Mouse (Mus musculus) cerebellum, adult 2 months (tissue): Measurements from ENCODE around the gene Ebna1bp2. TPM values are rescaled to one million over a fixed set of nuclear protein-coding genes. Genes with fewer than 3 reads are reported as not detected.

Source experiments
- DNase-seq, 2 experiments: peaks; one replicate each; pipeline ENCODE4 v3.0.0; 2021
- H3K27ac ChIP-seq: fragments of 200-500 bp; 2 replicates; pipeline ENCODE4 v1.5.1; 2012; ENCODE audit warnings: low read length, control low read depth, inconsistent platforms; ENCODE audit not compliant: insufficient read depth
- H3K27me3 ChIP-seq: fragments of 200-500 bp; 2 replicates; pipeline ENCODE4 v1.6.1; 2012; ENCODE audit warnings: inconsistent platforms, mild to moderate bottlenecking, low read length, moderate library complexity; ENCODE audit not compliant: control insufficient read depth, insufficient read depth
- H3K4me1 ChIP-seq: fragments of 200-500 bp; 2 replicates; pipeline ENCODE4 v1.6.1; 2011; ENCODE audit warnings: low read length; ENCODE audit not compliant: control insufficient read depth, insufficient read depth
- H3K4me3 ChIP-seq: fragments of 200-500 bp; replicated peaks from 2 replicates; pipeline ENCODE3; 2011; ENCODE audit warnings: mild to moderate bottlenecking, low read depth, low read length, control low read depth; ENCODE audit not compliant: insufficient read depth
- CTCF ChIP-seq: fragments of 200-500 bp; IDR thresholded peaks from 2 replicates; pipeline ENCODE4 v1.5.1; 2011; ENCODE audit warnings: low read depth, mild to moderate bottlenecking, control low read depth, low read length, moderate library complexity, borderline replicate concordance; ENCODE audit not compliant: insufficient read depth
- POLR2A ChIP-seq: fragments of 200-500 bp; IDR thresholded peaks from 2 replicates; pipeline ENCODE4 v1.6.1; 2011; ENCODE audit warnings: low read length, control low read depth, borderline replicate concordance; ENCODE audit not compliant: insufficient read depth
- polyA plus RNA-seq: library from polyadenylated mRNA; depleted of rRNA; stranded (reverse); fragments of >200 nt; gene quantifications from 2 replicates; pipeline ENCODE4 v1.2.3, GENCODE M21; 2012; rRNA removed

The Ebna1bp2 gene
- polyA plus RNA-seq, 1 experiment = 61.9 TPM

GRCm38 (mm10) chr4:118658652-118659051 is 38.1 kb downstream of the Ebna1bp2 start, which contains the start of gene Olfr62:
Gene Olfr62, plus strand, starts transcription at chr4:118658952.
- DNase-seq = no peak
- TF ChIP-seq POLR2A = no peak
- no peak for TF ChIP-seq CTCF

More at GRCm38 (mm10) chr4:118658652-118659051, 38.1 kb downstream of the Ebna1bp2 start, which contains the start of gene Olfr62:
- Histone ChIP-seq H3K27ac (no peak within 1 kb of the TSS), H3K4me1 (no peaks in the 10 kb centered on the region), H3K27me3 (no peaks in the 10 kb centered on the region), H3K4me3 (no peak within 1 kb of the TSS)

Other genes starting within 250 kb of the Ebna1bp2 start
- 38.0 and 38.6 TPM in 2 replicates for gene Szt2, start 211.5 kb upstream of the Ebna1bp2 start, polyA plus RNA-seq
- gene Med8, start 211.5 kb upstream of the Ebna1bp2 start, polyA plus RNA-seq = 61.0 and 65.8 TPM in 2 replicates
- gene Elovl1, start 192.7 kb upstream of the Ebna1bp2 start, polyA plus RNA-seq = 79.1 and 85.4 TPM in 2 replicates
- 3.4 and 3.6 TPM in 2 replicates for gene Cdc20, start 183.4 kb upstream of the Ebna1bp2 start, polyA plus RNA-seq
- 0.05 TPM in 2 replicates for gene Mpl, start 163.3 kb upstream of the Ebna1bp2 start, polyA plus RNA-seq
- gene Tie1, start 130.7 kb upstream of the Ebna1bp2 start, polyA plus RNA-seq = 10.7 and 12.8 TPM in 2 replicates
- not detected in 2 replicates for gene 2610528J11Rik, start 93.8 kb upstream of the Ebna1bp2 start, polyA plus RNA-seq
- 43.5 and 60.1 TPM in 2 replicates for gene Tmem125, start 76.8 kb upstream of the Ebna1bp2 start, polyA plus RNA-seq
- gene Cfap57, start within 50 bp of the Ebna1bp2 start, polyA plus RNA-seq = 0.27 and 0.36 TPM in 2 replicates
- gene Olfr62, start 38.2 kb downstream of the Ebna1bp2 start, polyA plus RNA-seq = not detected in 2 replicates
- not detected in 2 replicates for gene Olfr1342, start 72.0 kb downstream of the Ebna1bp2 start, polyA plus RNA-seq
- not detected in 2 replicates for gene Olfr1341, start 82.7 kb downstream of the Ebna1bp2 start, polyA plus RNA-seq
- not detected in 2 replicates for gene Olfr1340, start 99.3 kb downstream of the Ebna1bp2 start, polyA plus RNA-seq
- not detected in 2 replicates for gene Olfr1339, start 111.4 kb downstream of the Ebna1bp2 start, polyA plus RNA-seq
- gene Olfr1338, start 137.9 kb downstream of the Ebna1bp2 start, polyA plus RNA-seq = not detected in 2 replicates
- gene Olfr1337, start 161.8 kb downstream of the Ebna1bp2 start, polyA plus RNA-seq = not detected in 2 replicates
- not detected in 2 replicates for gene Olfr1335, start 189.1 kb downstream of the Ebna1bp2 start, polyA plus RNA-seq
- gene Olfr1333, start 215.5 kb downstream of the Ebna1bp2 start, polyA plus RNA-seq = not detected in 2 replicates
- not detected in 2 replicates for gene Olfr1331, start 243.8 kb downstream of the Ebna1bp2 start, polyA plus RNA-seq